Mouse (Mus musculus): ENCODE results near the gene 1700123O20Rik. TPM values are rescaled to one million over a fixed set of nuclear protein-coding genes. Genes with fewer than 3 reads are reported as not detected.

The 1700123O20Rik gene
- polyA plus RNA-seq, 1 experiment from 2014 or later, result 81.1 TPM

- no peak for ATAC-seq (replicated peaks; ENCODE audit: low FRiP score)
These were observed 34.8 kb downstream of the 1700123O20Rik start for GRCm38 (mm10) chr14:54720654-54721350.

GRCm38 (mm10) chr14:54721711-54722110 lies 35.7 kb downstream of the 1700123O20Rik start:
- H3K27ac ChIP-seq (ENCODE audit: low read depth, low read length), result no peak overlapping the region
- WGBS, result 77% methylated on average over 10 of the region's 10 CpGs
- no peak overlapping the region for H3K9ac ChIP-seq (ENCODE audit: low read depth, low read length)
- H3K4me1 ChIP-seq (replicated peaks; ENCODE audit: control insufficient read depth, insufficient read depth, low read length), result no peaks in the 10 kb centered on the region
- DNase-seq (ENCODE audit: low spot score), result no peak
- H3K4me3 ChIP-seq (ENCODE audit: low read depth, low read length), result no peak overlapping the region
- no peak for ATAC-seq (replicated peaks; ENCODE audit: low FRiP score)
- H3K9me3 ChIP-seq (ENCODE audit: control insufficient read depth, low read length), result no peaks in the 10 kb centered on the region
- H3K4me2 ChIP-seq, result no peak overlapping the region
- H3K36me3 ChIP-seq (ENCODE audit: control insufficient read depth, insufficient read depth, low read length), result no peaks in the 10 kb centered on the region
- H3K27me3 ChIP-seq (replicated peaks; ENCODE audit: control insufficient read depth, insufficient read depth, low read length), result no peaks in the 10 kb centered on the region; the same call in 1 of the 2 replicates

More at GRCm38 (mm10) chr14:54720654-54721350, 34.8 kb downstream of the 1700123O20Rik start:
- H3K27me3 ChIP-seq (replicated peaks; ENCODE audit: control insufficient read depth, insufficient read depth, low read length), result no peaks in the 10 kb centered on the region; the same call in 1 of the 2 replicates
- no peaks in the 10 kb centered on the region for H3K36me3 ChIP-seq (ENCODE audit: control insufficient read depth, insufficient read depth, low read length)
- H3K4me3 ChIP-seq (ENCODE audit: low read depth, low read length), result no peak overlapping the region
- 82% methylated on average over 7 of the region's 7 CpGs for WGBS
- no peak overlapping the region for H3K27ac ChIP-seq (ENCODE audit: low read depth, low read length)
- H3K9ac ChIP-seq (ENCODE audit: low read depth, low read length), result no peak overlapping the region
- no peaks in the 10 kb centered on the region for H3K4me1 ChIP-seq (replicated peaks; ENCODE audit: control insufficient read depth, insufficient read depth, low read length)
- no peak overlapping the region for H3K4me2 ChIP-seq
- no peaks in the 10 kb centered on the region for H3K9me3 ChIP-seq (ENCODE audit: control insufficient read depth, low read length)
- no peak for DNase-seq (ENCODE audit: low spot score)

- no peaks in the 10 kb centered on the region for H3K9me3 ChIP-seq (ENCODE audit: control insufficient read depth, low read length)
- H3K9ac ChIP-seq (ENCODE audit: low read depth, low read length), result no peak overlapping the region
- H3K4me2 ChIP-seq, result no peak overlapping the region
- 47% methylated on average over 6 of the region's 6 CpGs for WGBS
- H3K27ac ChIP-seq (ENCODE audit: low read depth, low read length), result no peak overlapping the region
- ATAC-seq (replicated peaks; ENCODE audit: low FRiP score), result no peak
- no peak overlapping the region for H3K4me3 ChIP-seq (ENCODE audit: low read depth, low read length)
- H3K27me3 ChIP-seq (replicated peaks; ENCODE audit: control insufficient read depth, insufficient read depth, low read length), result no peaks in the 10 kb centered on the region; the same call in 1 of the 2 replicates
- H3K4me1 ChIP-seq (replicated peaks; ENCODE audit: control insufficient read depth, insufficient read depth, low read length), result no peaks in the 10 kb centered on the region
- no peaks in the 10 kb centered on the region for H3K36me3 ChIP-seq (ENCODE audit: control insufficient read depth, insufficient read depth, low read length)
- no peak for DNase-seq (ENCODE audit: low spot score)
These were observed 38.0 kb downstream of the 1700123O20Rik start for GRCm38 (mm10) chr14:54724049-54724448.

- H3K9ac ChIP-seq (ENCODE audit: low read depth, low read length), result no peak overlapping the region
- no peaks in the 10 kb centered on the region for H3K9me3 ChIP-seq (ENCODE audit: control insufficient read depth, low read length)
- no peaks in the 10 kb centered on the region for H3K4me1 ChIP-seq (replicated peaks; ENCODE audit: control insufficient read depth, insufficient read depth, low read length)
- 73% methylated on average over 5 of the region's 5 CpGs for WGBS
- H3K27ac ChIP-seq (ENCODE audit: low read depth, low read length), result no peak overlapping the region
- no peak overlapping the region for H3K4me2 ChIP-seq
- H3K36me3 ChIP-seq (ENCODE audit: control insufficient read depth, insufficient read depth, low read length), result no peaks in the 10 kb centered on the region
- DNase-seq (ENCODE audit: low spot score) (no peak), ATAC-seq (replicated peaks; ENCODE audit: low FRiP score) (no peak)
- H3K4me3 ChIP-seq (ENCODE audit: low read depth, low read length), result no peak overlapping the region
- no peaks in the 10 kb centered on the region for H3K27me3 ChIP-seq (replicated peaks; ENCODE audit: control insufficient read depth, insufficient read depth, low read length)
These were observed 41.5 kb downstream of the 1700123O20Rik start for GRCm38 (mm10) chr14:54727565-54727964.

GRCm38 (mm10) chr14:54728823-54729653 lies 43.0 kb downstream of the 1700123O20Rik start:
- no peak overlapping the region for H3K27ac ChIP-seq (ENCODE audit: low read depth, low read length)
- H3K27me3 ChIP-seq (replicated peaks; ENCODE audit: control insufficient read depth, insufficient read depth, low read length), result no peaks in the 10 kb centered on the region
- no peak overlapping the region for H3K4me2 ChIP-seq
- DNase-seq (ENCODE audit: low spot score) (no peak), ATAC-seq (replicated peaks; ENCODE audit: low FRiP score) (no peak)
- WGBS, result 65% methylated on average over 13 of the region's 13 CpGs
- H3K9ac ChIP-seq (ENCODE audit: low read depth, low read length), result no peak overlapping the region
- H3K4me3 ChIP-seq (ENCODE audit: low read depth, low read length), result no peak overlapping the region
- no peaks in the 10 kb centered on the region for H3K4me1 ChIP-seq (replicated peaks; ENCODE audit: control insufficient read depth, insufficient read depth, low read length)
- H3K9me3 ChIP-seq (ENCODE audit: control insufficient read depth, low read length), result no peaks in the 10 kb centered on the region
- H3K36me3 ChIP-seq (ENCODE audit: control insufficient read depth, insufficient read depth, low read length), result no peaks in the 10 kb centered on the region

- no peak overlapping the region for H3K4me2 ChIP-seq
- DNase-seq (ENCODE audit: low spot score) (no peak), ATAC-seq (replicated peaks; ENCODE audit: low FRiP score) (no peak)
- no peaks in the 10 kb centered on the region for H3K27me3 ChIP-seq (replicated peaks; ENCODE audit: control insufficient read depth, insufficient read depth, low read length)
- H3K9ac ChIP-seq (ENCODE audit: low read depth, low read length), result no peak overlapping the region
- no peak overlapping the region for H3K27ac ChIP-seq (ENCODE audit: low read depth, low read length)
- H3K36me3 ChIP-seq (ENCODE audit: control insufficient read depth, insufficient read depth, low read length), result no peaks in the 10 kb centered on the region
- no peak overlapping the region for H3K4me3 ChIP-seq (ENCODE audit: low read depth, low read length)
- 85% methylated on average over 6 of the region's 6 CpGs for WGBS
- no peaks in the 10 kb centered on the region for H3K9me3 ChIP-seq (ENCODE audit: control insufficient read depth, low read length)
- H3K4me1 ChIP-seq (replicated peaks; ENCODE audit: control insufficient read depth, insufficient read depth, low read length), result no peaks in the 10 kb centered on the region
These were observed 44.3 kb downstream of the 1700123O20Rik start for GRCm38 (mm10) chr14:54730305-54730704.

GRCm38 (mm10) chr14:54732206-54732605 lies 46.2 kb downstream of the 1700123O20Rik start:
- ATAC-seq (replicated peaks; ENCODE audit: low FRiP score), result no peak
- DNase-seq (ENCODE audit: low spot score), result no peak
- no peaks in the 10 kb centered on the region for H3K27me3 ChIP-seq (replicated peaks; ENCODE audit: control insufficient read depth, insufficient read depth, low read length)
- no peak overlapping the region for H3K4me3 ChIP-seq (ENCODE audit: low read depth, low read length)
- no peaks in the 10 kb centered on the region for H3K36me3 ChIP-seq (ENCODE audit: control insufficient read depth, insufficient read depth, low read length)
- H3K9me3 ChIP-seq (ENCODE audit: control insufficient read depth, low read length), result no peaks in the 10 kb centered on the region
- H3K4me2 ChIP-seq, result no peak overlapping the region
- H3K27ac ChIP-seq (ENCODE audit: low read depth, low read length), result no peak overlapping the region
- H3K9ac ChIP-seq (ENCODE audit: low read depth, low read length), result no peak overlapping the region
- no peaks in the 10 kb centered on the region for H3K4me1 ChIP-seq (replicated peaks; ENCODE audit: control insufficient read depth, insufficient read depth, low read length)
- 86% methylated on average over 8 of the region's 8 CpGs for WGBS

GRCm38 (mm10) chr14:54734004-54734403 lies 48.0 kb downstream of the 1700123O20Rik start:
- H3K36me3 ChIP-seq (ENCODE audit: control insufficient read depth, insufficient read depth, low read length), result no peaks in the 10 kb centered on the region
- WGBS, result 68% methylated on average over 4 of the region's 4 CpGs
- DNase-seq (ENCODE audit: low spot score) (no peak), ATAC-seq (replicated peaks; ENCODE audit: low FRiP score) (no peak)
- H3K4me3 ChIP-seq (ENCODE audit: low read depth, low read length), result no peak overlapping the region
- H3K27me3 ChIP-seq (replicated peaks; ENCODE audit: control insufficient read depth, insufficient read depth, low read length), result no peaks in the 10 kb centered on the region
- H3K4me1 ChIP-seq (replicated peaks; ENCODE audit: control insufficient read depth, insufficient read depth, low read length), result no peaks in the 10 kb centered on the region
- H3K4me2 ChIP-seq, result no peak overlapping the region
- no peaks in the 10 kb centered on the region for H3K9me3 ChIP-seq (ENCODE audit: control insufficient read depth, low read length)
- H3K9ac ChIP-seq (ENCODE audit: low read depth, low read length), result no peak overlapping the region
- H3K27ac ChIP-seq (ENCODE audit: low read depth, low read length), result no peak overlapping the region
